Mouse (Mus musculus) granulocyte monocyte progenitor cell, adult 5-6 weeks (primary cell): Measurements from ENCODE around the gene Pthlh. TPM values are rescaled to one million over a fixed set of nuclear protein-coding genes. Genes with fewer than 3 reads are reported as not detected.
"Not testable (repeated sequence)": the region's sequence is repeated elsewhere in the genome, so short reads cannot be mapped to it uniquely, and the experiment has no call there.

Experiments used
- ATAC-seq: replicated peaks from 2 replicates; pipeline ENCODE4 v1.8.0; 2016; ENCODE audit warnings: mild to moderate bottlenecking, moderate TSS enrichment, inconsistent platforms; ENCODE audit not compliant: poor library complexity, severe bottlenecking
- total RNA-seq, 2 experiments: library from RNA; stranded (forward) in 1 of 2; stranded (reverse) in 1 of 2; fragments of 200-712, 200-1000 nt in 1 of 2; fragments of >200 nt in 1 of 2; fragmentation: Nextera tagmentation in 1 of 2; gene quantifications; 2 replicates each; pipeline ENCODE4 v1.2.3; 2014 to 2017

The Pthlh gene
- total RNA-seq (2014; fragmentation: Nextera tagmentation) = not detected in 2 replicates
- not detected in 2 replicates for total RNA-seq (2017)

- ATAC-seq = peak; percentile 63
Observed at GRCm38 (mm10) chr6:147263587-147264565, at the start of gene Pthlh. Pthlh (minus strand) TSS chr6:147264183.

GRCm38 (mm10) chr6:147313331-147313730, 49.3 kb upstream of the Pthlh start:
- ATAC-seq = no peak

- peak; percentile 95 for ATAC-seq
Observed at GRCm38 (mm10) chr6:147310435-147310978, 46.5 kb upstream of the Pthlh start.

- ATAC-seq = peak; percentile 26; the same call in 1 of the 2 replicates
Observed at GRCm38 (mm10) chr6:147310035-147310434, 46.1 kb upstream of the Pthlh start.

- not testable (repeated sequence) for ATAC-seq
Observed at GRCm38 (mm10) chr6:147304236-147304635, 40.3 kb upstream of the Pthlh start.

GRCm38 (mm10) chr6:147299607-147300006, 35.6 kb upstream of the Pthlh start:
- no peak for ATAC-seq

GRCm38 (mm10) chr6:147279309-147279708, 15.3 kb upstream of the Pthlh start:
- ATAC-seq = no peak

- peak; percentile 69 for ATAC-seq
Observed at GRCm38 (mm10) chr6:147268143-147268790, 4.3 kb upstream of the Pthlh start.

- ATAC-seq = no peak
Observed at GRCm38 (mm10) chr6:147266466-147266865, 2.5 kb upstream of the Pthlh start.

- no peak for ATAC-seq
Observed at GRCm38 (mm10) chr6:147263178-147263577, 805 bp downstream of the Pthlh start.

GRCm38 (mm10) chr6:147261616-147262015, 2.4 kb downstream of the Pthlh start:
- ATAC-seq = no peak

- no peak for ATAC-seq
Observed at GRCm38 (mm10) chr6:147260766-147261165, 3.2 kb downstream of the Pthlh start.

- ATAC-seq = no peak
Observed at GRCm38 (mm10) chr6:147247782-147248181, 16.2 kb downstream of the Pthlh start.

GRCm38 (mm10) chr6:147244294-147244693, 19.7 kb downstream of the Pthlh start:
- no peak for ATAC-seq

GRCm38 (mm10) chr6:147243655-147244054, 20.3 kb downstream of the Pthlh start:
- ATAC-seq = no peak

- no peak for ATAC-seq
Observed at GRCm38 (mm10) chr6:147241541-147241940, 22.4 kb downstream of the Pthlh start.

GRCm38 (mm10) chr6:147240203-147240804, 23.7 kb downstream of the Pthlh start:
- ATAC-seq = peak; percentile 71

- no peak for ATAC-seq
Observed at GRCm38 (mm10) chr6:147226696-147227095, 37.3 kb downstream of the Pthlh start.

GRCm38 (mm10) chr6:147219099-147219498, 44.9 kb downstream of the Pthlh start:
- no peak for ATAC-seq

GRCm38 (mm10) chr6:147216156-147216555, 47.8 kb downstream of the Pthlh start:
- no peak for ATAC-seq
